Mouse (Mus musculus): Measurements from ENCODE around the gene 5430403G16Rik. TPM values are rescaled to one million over a fixed set of nuclear protein-coding genes. Genes with fewer than 3 reads are reported as not detected.
A peak's percentile ranks its signal among the peaks of the same experiment; 100 is the strongest.
"Not testable (repeated sequence)": the region's sequence is repeated elsewhere in the genome, so short reads cannot be mapped to it uniquely, and the experiment has no call there.

The 5430403G16Rik gene
- polyA plus RNA-seq (2016; fragmentation: Nextera tagmentation; extraction: Ambion mirVana), result 1.1 and 2.2 TPM in 2 replicates

DNA sequence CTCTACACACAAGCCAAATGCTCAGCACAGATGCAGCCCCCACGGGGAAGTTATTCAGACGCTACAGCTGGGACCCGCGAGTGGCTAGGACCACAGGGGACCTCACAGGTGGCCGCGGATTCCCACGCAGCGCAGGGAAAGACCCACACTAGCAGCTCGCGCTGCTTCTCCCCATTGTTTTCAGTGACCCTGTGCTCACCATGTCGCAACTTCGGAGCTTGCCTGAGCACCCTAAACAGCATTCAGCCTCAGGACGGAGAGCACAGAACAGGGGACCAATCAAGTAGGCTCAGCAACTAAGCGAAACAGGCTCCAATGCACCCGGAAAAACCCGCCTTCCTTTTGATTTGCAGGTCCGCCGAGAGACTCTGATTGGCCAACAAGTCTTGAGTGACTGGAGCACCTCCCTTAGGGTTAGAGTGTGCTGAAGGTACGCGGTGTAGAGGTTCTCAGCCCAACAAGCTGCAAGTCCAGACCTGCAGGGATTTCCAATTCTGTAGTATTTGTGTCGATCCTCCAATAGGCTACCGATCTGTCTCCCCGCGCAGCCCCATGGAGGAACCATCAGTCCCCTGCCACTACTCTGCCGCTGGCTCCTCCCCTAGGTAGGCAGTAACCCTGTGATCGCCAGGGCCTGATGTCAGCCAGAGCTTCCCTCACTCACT, at the start of gene 5430403G16Rik:
TSS of gene 5430403G16Rik (minus strand) at position 505 of the 665 bp plus-strand sequence.
- H3K4me1 ChIP-seq (replicated peaks); H3K27me3 ChIP-seq (ENCODE audit: insufficient read depth, poor library complexity, severe bottlenecking); H3K36me3 ChIP-seq; H3K9me3 ChIP-seq: not testable (repeated sequence)
- Histone ChIP-seq H3K4me3 (peak within 1 kb of the TSS; percentile 67), H3K27ac (peak within 1 kb of the TSS; percentile 89)
- under 1% methylated on average over 26 of the region's 26 CpGs for WGBS
- peak; percentile 83 for DNase-seq (ENCODE audit: low spot score)

DNA sequence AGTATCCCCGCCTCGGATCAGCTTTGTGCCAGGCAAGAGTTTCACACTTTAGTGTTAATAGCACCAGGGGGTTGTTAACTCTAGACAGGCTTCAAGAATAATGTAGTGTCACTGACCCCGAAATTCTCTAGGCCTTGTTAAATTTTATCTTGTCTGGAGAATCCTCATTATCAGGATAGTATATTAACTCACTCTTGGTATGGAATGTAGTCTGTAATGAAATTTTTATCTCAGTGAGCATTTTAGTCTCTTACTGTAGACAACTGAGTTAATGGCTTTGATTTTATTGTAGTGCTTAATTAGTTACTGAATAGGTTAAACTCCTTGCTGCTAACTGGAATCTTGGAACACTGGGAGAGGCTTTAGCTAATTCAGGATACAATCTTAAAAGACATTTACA, 26.5 kb upstream of the 5430403G16Rik start:
- 78% methylated on average over 3 of the region's 3 CpGs for WGBS
- H3K36me3 ChIP-seq; H3K27me3 ChIP-seq (ENCODE audit: insufficient read depth, poor library complexity, severe bottlenecking); DNase-seq (ENCODE audit: low spot score); H3K4me3 ChIP-seq; H3K27ac ChIP-seq; H3K4me1 ChIP-seq (replicated peaks): not testable (repeated sequence)
- peaks cover 18% of the 10 kb centered on the region for H3K9me3 ChIP-seq

DNA sequence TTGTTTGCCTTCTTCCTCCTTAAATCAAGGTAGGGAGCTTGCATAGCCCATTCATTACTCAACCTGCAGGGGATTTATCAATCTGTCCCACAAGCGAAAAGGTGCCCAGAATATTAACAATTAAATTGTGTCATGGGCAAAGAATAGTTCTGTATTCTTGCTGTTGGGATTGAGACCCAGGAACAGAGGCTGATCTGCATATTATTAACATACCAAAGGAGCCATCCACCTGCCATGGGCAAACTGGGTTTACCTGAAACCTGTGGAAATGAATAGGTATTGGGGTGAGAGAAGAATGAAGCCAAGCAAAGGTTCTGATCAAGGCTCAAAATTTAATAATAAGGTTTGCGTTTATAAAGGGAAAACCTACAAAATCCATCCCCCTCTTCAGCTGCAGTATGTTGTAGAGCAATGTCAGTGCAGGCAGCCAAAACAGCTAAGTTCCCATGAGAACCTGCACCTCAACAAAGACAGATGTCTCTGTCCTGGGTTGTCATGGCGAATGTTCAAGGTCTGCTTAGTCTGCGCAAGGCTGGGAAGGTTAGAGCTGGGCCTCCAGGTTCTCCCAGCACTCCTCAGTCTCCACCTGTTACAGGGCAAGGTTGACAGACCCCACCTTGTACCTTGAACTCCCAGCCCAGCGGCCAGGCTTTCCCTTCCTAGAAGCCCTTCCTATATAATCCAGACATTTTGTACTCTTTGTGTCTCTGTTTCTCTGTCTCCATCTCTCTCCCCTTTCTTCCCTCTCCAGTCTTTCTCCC, 544 bp upstream of the 5430403G16Rik start:
- H3K36me3 ChIP-seq; DNase-seq (ENCODE audit: low spot score); H3K4me1 ChIP-seq (replicated peaks); H3K9me3 ChIP-seq; H3K27me3 ChIP-seq (ENCODE audit: insufficient read depth, poor library complexity, severe bottlenecking): not testable (repeated sequence)
- peak overlapping the region; percentile 67 for H3K4me3 ChIP-seq
- peak overlapping the region; percentile 53; the same call in 1 of the 2 replicates for H3K27ac ChIP-seq
- WGBS, result 51% methylated on average over 5 of the region's 5 CpGs

DNA sequence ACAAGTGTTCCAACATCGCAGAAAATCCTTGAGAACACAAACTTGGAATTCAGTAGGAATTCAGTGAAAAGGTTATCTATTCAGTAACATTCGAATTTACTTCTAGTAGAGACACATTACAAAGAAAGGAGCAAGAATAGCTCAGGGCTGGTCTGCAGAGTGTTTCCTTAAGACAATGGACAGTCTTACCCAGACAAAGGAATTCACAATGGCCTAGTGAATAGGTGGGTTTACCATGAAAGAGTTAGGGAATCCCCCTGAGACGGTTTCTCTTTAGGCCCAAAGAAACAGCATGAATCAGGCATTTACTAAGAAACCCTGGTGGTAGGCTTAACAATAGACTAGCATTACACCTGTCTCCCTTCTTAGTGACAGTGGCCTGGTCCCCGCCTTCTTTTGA, 7.9 kb downstream of the 5430403G16Rik start:
- Histone ChIP-seq H3K36me3 (no peaks in the 10 kb centered on the region), H3K4me1 (replicated peaks) (no peaks in the 10 kb centered on the region), H3K27ac (no peak overlapping the region), H3K9me3 (peaks cover 15% of the 10 kb centered on the region), H3K4me3 (no peak overlapping the region), H3K27me3 (ENCODE audit: insufficient read depth, poor library complexity, severe bottlenecking) (no peaks in the 10 kb centered on the region)
- DNase-seq (ENCODE audit: low spot score), result no peak
- WGBS, result 72% methylated on average over 4 of the region's 4 CpGs

Other genes starting within 250 kb of the 5430403G16Rik start
- gene Crlf2, start 132.0 kb downstream of the 5430403G16Rik start, polyA plus RNA-seq (2016; fragmentation: Nextera tagmentation; extraction: Ambion mirVana), result 4.0 and 6.5 TPM in 2 replicates
- gene 4930522L14Rik, start 60.8 kb upstream of the 5430403G16Rik start, polyA plus RNA-seq (2016; fragmentation: Nextera tagmentation; extraction: Ambion mirVana), result 7.9 and 9.2 TPM in 2 replicates
- gene Gm15446, start 232.4 kb upstream of the 5430403G16Rik start, polyA plus RNA-seq (2016; fragmentation: Nextera tagmentation; extraction: Ambion mirVana), result 0.61 and 0.98 TPM in 2 replicates

Measured in hindbrain, embryonic 10.5 days (tissue).